Mouse (Mus musculus) left cerebral cortex, postnatal 36 days (tissue): ENCODE data around the gene Rab40c. TPM values are rescaled to one million over a fixed set of nuclear protein-coding genes. Genes with fewer than 3 reads are reported as not detected.
A peak's percentile ranks its signal among the peaks of the same experiment; 100 is the strongest.
"Not testable (repeated sequence)": the region's sequence is repeated elsewhere in the genome, so short reads cannot be mapped to it uniquely, and the experiment has no call there.

Source experiments
- DNase-seq, 2 experiments: peaks; one replicate each; pipeline ENCODE4 v3.0.0; 2021 to 2022; ENCODE audit warnings: low spot score in 2 of 2, mixed read lengths in 1 of 2
- intact Hi-C: fragments of 180-260 bp; cut with DNase I; formaldehyde crosslinking; loops from one replicate; pipeline ENCODE4 v1.15.1; 2025
- total RNA-seq, 2 experiments: library from RNA; stranded (reverse); gene quantifications; 2 replicates each; pipeline ENCODE4 v1.2.3; 2021

Gene Rab40c
- total RNA-seq, 2 experiments from 2014 or later = 46.1 to 58.0 TPM

GRCm38 (mm10) chr17:25879750-25880149 is 39.8 kb downstream of the Rab40c start:
- intact Hi-C loops = loop anchor here (10.0 kb wide), 1 partner anchor 215 kb away; the partner anchor contains the start of genes Decr2 and Nme4
- no peak for DNase-seq

- intact Hi-C loops = no loop called here
- no peak for DNase-seq
Measured at GRCm38 (mm10) chr17:25879261-25879660, 40.3 kb downstream of the Rab40c start.

DNA sequence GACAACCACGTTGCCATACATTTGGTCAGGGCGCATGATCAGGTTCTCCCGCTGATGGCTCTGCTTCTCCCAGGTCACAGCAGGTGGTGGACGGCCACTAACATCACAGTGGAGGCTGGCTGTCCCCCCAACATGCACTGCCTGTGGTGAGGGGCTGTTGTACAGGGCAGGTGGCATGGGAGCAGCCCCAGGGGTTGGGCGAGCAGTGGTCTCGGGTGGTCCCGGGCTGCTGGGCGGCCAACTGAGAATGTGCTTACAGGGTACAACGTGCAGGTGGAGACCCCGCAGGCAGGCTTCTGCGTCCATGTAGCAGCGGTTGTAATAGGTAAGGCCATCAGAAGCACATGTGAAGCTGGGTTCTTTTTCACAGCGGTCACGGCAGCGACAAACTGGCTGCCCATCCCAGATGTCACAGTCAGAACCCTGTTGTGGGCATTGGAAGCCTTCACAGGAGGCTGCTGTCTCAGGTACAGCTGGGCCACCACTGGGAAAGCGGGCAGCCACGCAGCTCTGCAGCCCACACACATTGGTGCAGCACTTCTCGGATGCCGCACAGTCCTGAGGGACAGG is 40.8 kb downstream of the Rab40c start:
- DNase-seq = no peak
- intact Hi-C loops = no loop called here

GRCm38 (mm10) chr17:25877741-25878610 is 41.6 kb downstream of the Rab40c start:
- intact Hi-C loops = no loop called here
- DNase-seq = no peak

GRCm38 (mm10) chr17:25877025-25877424 is 42.5 kb downstream of the Rab40c start:
- intact Hi-C loops = no loop called here
- DNase-seq = no peak

DNA sequence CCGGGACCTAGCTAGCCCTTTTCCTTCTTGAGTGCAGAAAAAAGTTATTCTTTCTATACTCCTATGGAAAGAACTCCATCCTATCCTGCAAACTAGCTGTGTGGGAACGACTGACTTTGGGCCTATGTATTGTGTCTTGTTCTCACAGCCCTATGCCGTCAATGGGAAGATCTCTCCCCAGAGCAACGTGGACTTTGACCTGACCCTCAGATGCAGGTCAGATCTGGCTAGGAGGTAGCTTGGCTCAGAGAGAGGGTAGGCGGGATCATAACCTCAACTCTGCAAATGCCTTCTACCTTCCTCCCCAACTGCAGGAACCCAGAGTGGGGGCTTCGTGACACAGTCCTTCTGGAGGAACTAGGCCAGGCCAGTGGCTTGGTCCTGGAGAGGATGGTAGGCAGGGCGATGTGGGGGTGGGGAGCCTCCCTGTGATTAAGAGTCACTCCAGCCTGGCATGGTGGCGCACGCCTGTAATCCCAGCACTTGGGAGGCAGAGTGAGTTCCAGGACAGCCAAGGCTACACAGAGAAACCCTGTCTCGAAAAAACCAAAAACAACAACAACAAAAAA is 43.1 kb downstream of the Rab40c start:
- no peak for DNase-seq
- intact Hi-C loops = no loop called here

DNA sequence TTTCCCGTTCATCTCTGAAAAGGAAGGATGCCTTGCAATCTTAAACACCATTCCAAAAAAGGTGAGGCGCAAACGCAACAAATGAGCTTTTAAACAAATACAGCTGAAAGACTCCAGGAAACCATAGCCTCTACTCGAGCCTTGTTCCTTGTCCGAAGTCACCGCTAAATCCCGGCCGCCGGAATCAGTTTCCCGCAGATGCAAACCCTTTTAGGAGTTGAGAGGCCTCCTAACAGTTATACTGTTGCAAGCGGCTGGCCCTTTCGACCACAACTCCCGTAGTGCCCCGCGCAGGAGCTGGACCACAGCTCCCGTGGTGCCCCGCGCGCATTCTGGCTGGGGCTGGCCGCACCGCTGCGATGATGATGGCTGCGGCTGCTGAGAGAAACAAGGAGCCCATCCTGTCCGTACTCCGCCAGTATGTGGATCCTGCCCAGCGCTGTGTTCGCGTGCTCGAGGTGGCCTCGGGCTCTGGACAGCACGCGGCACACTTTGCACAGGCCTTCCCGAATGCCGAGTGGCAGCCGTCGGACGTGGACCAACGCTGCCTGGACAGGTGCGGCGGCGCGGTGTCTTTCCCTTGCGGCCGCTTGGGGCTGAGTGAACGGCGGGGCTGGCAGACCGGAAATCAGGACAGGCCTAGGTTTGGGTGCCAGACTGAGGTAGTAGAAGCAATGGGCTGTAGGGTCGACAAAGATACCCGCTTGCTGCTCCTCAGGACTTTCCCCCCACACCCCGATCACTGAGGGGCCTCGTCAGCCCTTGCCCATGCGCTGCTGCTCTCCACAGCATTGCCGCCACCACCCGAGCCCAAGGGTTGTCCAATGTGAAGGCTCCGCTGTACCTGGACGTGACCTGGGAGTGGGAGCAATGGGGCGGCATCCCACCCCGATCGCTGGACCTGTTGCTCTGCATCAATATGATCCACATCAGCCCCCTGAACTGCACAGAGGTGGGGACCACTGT is 44.1 kb downstream of the Rab40c start:
- intact Hi-C loops = no loop called here

GRCm38 (mm10) chr17:25874721-25875170 is 44.8 kb downstream of the Rab40c start, which contains the start of gene Mettl26:
Gene Mettl26, plus strand, starts transcription at chr17:25875074.
- intact Hi-C loops = no loop called here

More for the DNA sequence above, 44.1 kb downstream of the Rab40c start:
- DNase-seq = peak; percentile 90 to 92

DNA sequence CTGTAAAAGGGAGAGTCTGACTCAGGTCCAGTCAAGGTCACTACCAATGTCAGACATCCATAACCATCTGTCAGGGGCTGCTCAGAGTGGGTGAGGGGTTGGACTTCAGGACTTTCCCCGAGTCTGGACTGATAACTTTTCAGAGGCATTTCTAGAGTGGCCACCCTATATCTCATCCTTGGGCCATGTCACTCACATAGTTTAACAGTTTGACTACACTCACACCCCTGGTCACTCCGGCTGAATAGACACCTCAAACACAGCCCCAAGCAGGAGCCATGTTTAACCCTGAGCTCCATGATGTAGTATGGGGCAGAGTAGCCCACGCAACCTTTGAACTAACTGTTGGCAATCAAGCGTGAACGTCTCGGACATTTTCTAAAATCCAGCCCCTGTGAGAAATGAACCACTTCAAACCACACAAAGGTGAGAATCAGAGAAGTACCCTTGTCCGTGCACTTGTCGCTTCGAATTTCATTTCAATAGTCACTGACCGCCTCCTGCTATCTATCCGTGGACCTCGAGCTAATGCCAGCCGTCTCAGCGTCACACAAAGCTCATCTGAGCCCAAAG is 45.3 kb downstream of the Rab40c start:
- intact Hi-C loops = no loop called here

More at GRCm38 (mm10) chr17:25874721-25875170, 44.8 kb downstream of the Rab40c start, which contains the start of gene Mettl26:
- DNase-seq = peak; percentile 95 to 99

DNA sequence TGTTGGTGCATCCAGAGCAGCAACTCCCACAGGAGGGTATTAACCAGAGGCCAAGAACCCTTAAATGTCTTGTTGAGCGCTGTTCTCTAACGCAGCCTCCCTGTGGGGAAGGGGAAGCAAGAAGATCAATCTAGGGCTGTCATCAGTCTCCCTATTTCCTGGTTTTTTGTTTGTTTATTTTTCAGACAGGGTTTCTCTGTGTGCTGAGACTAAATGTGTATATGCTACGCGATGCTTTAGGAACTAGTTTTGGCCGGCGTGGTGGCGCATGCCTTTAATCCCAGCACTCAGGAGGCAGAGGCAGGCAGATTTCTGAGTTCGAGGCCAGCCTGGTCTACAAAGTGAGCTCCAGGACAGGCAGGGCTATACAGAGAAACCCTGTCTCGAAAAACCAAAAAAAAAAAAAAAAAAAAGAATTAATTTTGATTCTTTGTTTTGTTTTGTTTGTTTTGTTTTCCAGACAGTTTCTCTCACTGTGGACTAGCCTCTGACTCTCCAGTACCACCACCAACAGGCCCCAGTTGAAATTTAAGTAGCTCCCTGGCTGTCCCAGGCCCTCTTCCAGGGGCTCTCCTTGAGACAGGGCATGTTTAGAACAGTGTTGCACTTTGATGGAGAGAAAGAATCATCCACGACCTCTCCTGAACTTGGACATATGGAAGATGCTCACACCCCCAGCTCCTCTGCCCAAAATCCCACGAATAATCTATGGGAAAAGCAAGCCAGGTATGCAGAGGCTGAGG is 46.0 kb downstream of the Rab40c start:
- no peak for DNase-seq
- intact Hi-C loops = no loop called here

More for the DNA sequence above, 45.3 kb downstream of the Rab40c start:
- DNase-seq = no peak

DNA sequence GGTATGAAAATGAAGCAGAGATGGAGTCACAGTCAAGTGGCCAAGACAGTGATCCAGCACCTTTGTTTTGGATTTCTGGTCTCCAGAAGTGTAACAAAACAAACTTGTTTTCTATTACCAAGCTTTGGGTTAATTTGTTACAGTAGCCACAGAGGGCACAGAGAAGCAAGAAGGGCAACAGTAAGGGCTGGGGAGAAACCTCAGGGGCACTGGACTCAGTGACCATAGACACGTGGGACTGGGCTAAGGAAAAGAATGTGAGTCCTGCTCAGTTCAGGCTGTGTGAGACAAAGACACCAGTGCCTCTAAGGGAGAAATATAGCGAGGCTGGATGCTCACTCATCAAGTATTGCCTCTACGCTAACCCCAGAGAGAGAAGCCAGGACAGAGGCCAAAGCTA is 46.9 kb downstream of the Rab40c start:
- intact Hi-C loops = no loop called here
- no peak for DNase-seq

GRCm38 (mm10) chr17:25871566-25871965 is 48.0 kb downstream of the Rab40c start:
- intact Hi-C loops = not testable (repeated sequence)

GRCm38 (mm10) chr17:25869954-25870353 is 49.6 kb downstream of the Rab40c start:
- no peak for DNase-seq
- intact Hi-C loops = no loop called here

More at GRCm38 (mm10) chr17:25871566-25871965, 48.0 kb downstream of the Rab40c start:
- DNase-seq = not testable (repeated sequence)

GRCm38 (mm10) chr17:25869498-25869897 is 50.0 kb downstream of the Rab40c start:
- DNase-seq = no peak
- intact Hi-C loops = no loop called here

- DNase-seq = peak; percentile 82 to 84
- intact Hi-C loops = no loop called here
Measured at GRCm38 (mm10) chr17:25868601-25869191, 50.8 kb downstream of the Rab40c start, which contains the start of gene Mcrip2. Gene Mcrip2, minus strand, starts transcription at chr17:25868764.

DNA sequence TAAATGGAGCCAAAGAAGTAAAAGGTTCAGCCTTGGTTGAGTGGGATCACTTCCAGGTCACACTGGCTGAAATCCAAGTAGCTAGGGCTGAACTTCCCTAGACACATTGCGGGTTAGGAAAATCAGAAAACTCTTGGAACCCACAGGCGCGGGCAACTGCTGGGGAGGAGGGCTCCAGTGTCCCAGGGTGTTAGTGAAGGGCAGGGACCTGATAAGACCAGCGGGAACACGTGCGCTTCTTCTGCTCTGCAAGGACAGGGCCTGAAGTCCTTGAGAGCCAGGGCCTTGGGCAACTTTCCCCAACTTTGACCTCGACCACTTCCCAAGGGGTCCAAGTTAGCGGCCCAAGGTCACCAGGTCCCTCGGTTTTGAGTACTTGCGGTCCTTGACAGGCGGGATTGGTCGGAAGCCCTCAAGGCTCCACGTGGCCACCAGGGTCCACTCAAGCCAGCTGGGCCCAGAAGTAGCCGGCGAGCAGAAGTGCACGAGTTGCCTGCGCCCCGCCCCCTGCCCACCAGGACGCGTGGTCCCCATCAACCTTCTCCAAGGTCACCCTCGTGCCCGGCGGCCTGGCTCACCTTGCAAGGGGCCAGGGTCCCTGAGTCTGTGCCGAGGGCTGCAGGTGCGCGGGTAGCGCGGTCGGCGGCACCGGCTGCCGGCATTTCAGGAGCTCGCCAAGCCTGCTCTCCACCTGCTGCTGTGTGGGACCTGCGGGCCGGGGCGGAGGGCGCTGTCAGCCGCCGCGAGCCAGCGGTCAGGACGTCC is 51.5 kb downstream of the Rab40c start:
- DNase-seq = no peak
- intact Hi-C loops = no loop called here

DNA sequence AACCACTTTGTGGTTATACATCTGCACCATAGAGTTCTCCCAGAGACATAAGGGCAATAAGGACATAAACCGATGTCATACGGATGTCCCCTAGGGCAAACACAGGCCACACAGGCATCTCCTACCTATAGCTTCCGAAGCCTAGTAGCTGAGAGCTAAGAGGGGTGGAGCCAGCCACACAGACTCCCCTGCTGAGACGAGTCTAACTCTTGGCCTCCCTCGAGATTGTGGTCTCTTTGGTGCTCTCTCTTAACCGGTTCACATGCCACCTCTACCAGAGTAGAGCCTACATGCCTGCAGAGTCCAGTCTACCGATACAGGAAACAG is 52.1 kb downstream of the Rab40c start:
- no peak for DNase-seq
- intact Hi-C loops = no loop called here
